8 mouse cellular contexts compared by ENCODE assay signal in genomic region chr11:60220291-60220804, GRCm38 (mm10). TPM values are rescaled to one million over a fixed set of nuclear protein-coding genes. Genes with fewer than 3 reads are reported as not detected.
DNase-seq lines count a peak whose midpoint lies in the region; ATAC-seq lines count a peak whose summit lies in the region.

No protein-coding gene starts in this region.

- peak overlapping the region; percentile 93 for H3K4me2 ChIP-seq in embryonic facial prominence, embryonic 14.5 days (ENCODE audit: low read depth, low read length)
- peak overlapping the region; percentile 86 for H3K4me2 ChIP-seq in limb, embryonic 13.5 days (replicated peaks)
- peak overlapping the region; percentile 62 for H3K4me2 ChIP-seq in midbrain, embryonic 15.5 days

- H3K4me3 ChIP-seq in embryonic facial prominence, embryonic 14.5 days (ENCODE audit: low read depth, low read length) = peak overlapping the region; percentile 73
- H3K4me3 ChIP-seq in limb, embryonic 13.5 days = peak overlapping the region; percentile 69
- peak overlapping the region; percentile 53 for H3K4me3 ChIP-seq in midbrain, embryonic 15.5 days

- no peaks in the 10 kb centered on the region for H3K9me3 ChIP-seq in embryonic facial prominence, embryonic 14.5 days (ENCODE audit: control insufficient read depth, low read length)
- H3K9me3 ChIP-seq in limb, embryonic 13.5 days = no peaks in the 10 kb centered on the region
- no peaks in the 10 kb centered on the region for H3K9me3 ChIP-seq in midbrain, embryonic 15.5 days

- peak; percentile 92 for DNase-seq in 416B (ENCODE audit: low read depth)
- peak; percentile 85 to 86 for DNase-seq in adrenal gland, postnatal 4 days (ENCODE audit: low spot score in 2 of 2)
- peak; percentile 94 for DNase-seq in embryonic facial prominence, embryonic 14.5 days (ENCODE audit: low spot score)
- DNase-seq in heart, adult 8-10 months (ENCODE audit: low spot score) = peak; percentile 92
- peak; percentile 88 to 95 for DNase-seq in kidney, adult 8-10 months
- peak; percentile 88 to 96 for DNase-seq in spleen, adult 18-20 months

- H3K9ac ChIP-seq in embryonic facial prominence, embryonic 14.5 days (ENCODE audit: low read depth, low read length) = peak overlapping the region; percentile 83
- peak overlapping the region; percentile 85 for H3K9ac ChIP-seq in limb, embryonic 13.5 days
- H3K9ac ChIP-seq in midbrain, embryonic 15.5 days = peak overlapping the region; percentile 22; the same call in 1 of the 2 replicates

- ATAC-seq in embryonic facial prominence, embryonic 14.5 days (ENCODE audit: low read depth) = peak; percentile 80
- peak; percentile 84 for ATAC-seq in limb, embryonic 13.5 days (ENCODE audit: low FRiP score, low read depth)
- peak; percentile 57 for ATAC-seq in midbrain, embryonic 15.5 days (replicated peaks)

- peak overlapping the region; percentile 78 for H3K27ac ChIP-seq in embryonic facial prominence, embryonic 14.5 days (replicated peaks; ENCODE audit: low read depth, low read length)
- H3K27ac ChIP-seq in limb, embryonic 13.5 days = peak overlapping the region; percentile 73
- peak overlapping the region; percentile 53 for H3K27ac ChIP-seq in midbrain, embryonic 15.5 days

- no peaks in the 10 kb centered on the region for H3K27me3 ChIP-seq in embryonic facial prominence, embryonic 14.5 days (replicated peaks; ENCODE audit: control insufficient read depth, insufficient read depth, low read length)
- no peaks in the 10 kb centered on the region for H3K27me3 ChIP-seq in limb, embryonic 13.5 days
- no peaks in the 10 kb centered on the region for H3K27me3 ChIP-seq in midbrain, embryonic 15.5 days (replicated peaks)

- peaks cover 23% of the 10 kb centered on the region for H3K4me1 ChIP-seq in embryonic facial prominence, embryonic 14.5 days (ENCODE audit: control insufficient read depth, insufficient read depth, low read length)
- H3K4me1 ChIP-seq in limb, embryonic 13.5 days = peaks cover 50% of the 10 kb centered on the region
- peaks cover 25% of the 10 kb centered on the region for H3K4me1 ChIP-seq in midbrain, embryonic 15.5 days

- H3K36me3 ChIP-seq in embryonic facial prominence, embryonic 14.5 days (ENCODE audit: control insufficient read depth, insufficient read depth, low read length) = peaks cover 14% of the 10 kb centered on the region; the same call in 1 of the 2 replicates
- H3K36me3 ChIP-seq in limb, embryonic 13.5 days = peaks cover 22% of the 10 kb centered on the region
- no peaks in the 10 kb centered on the region for H3K36me3 ChIP-seq in midbrain, embryonic 15.5 days (replicated peaks)

- WGBS in embryonic facial prominence, embryonic 14.5 days = 0% methylated on average over 45 of the region's 46 CpGs
- WGBS in limb, embryonic 13.5 days = under 1% methylated on average over 46 of the region's 46 CpGs
- WGBS in midbrain, embryonic 15.5 days = under 1% methylated on average over 46 of the region's 46 CpGs

RNA-seq across cellular contexts. Expression of gene Srebf1, which starts 2.0 kb away (rescaled TPM):
- total RNA-seq in adrenal gland, postnatal 4 days (2021) = 100 to 1,000 TPM; 135 to 160 TPM
- polyA plus RNA-seq in embryonic facial prominence, embryonic 14.5 days (2014; fragmentation: Nextera tagmentation; extraction: Ambion mirVana) = 58.3 and 67.6 TPM in 2 replicates
- total RNA-seq in heart, adult 8-10 months (2022) = 10 to 100 TPM; 31.0 to 42.3 (median 36.5) TPM
- 64.5 and 65.7 TPM in 2 replicates for polyA plus RNA-seq in limb, embryonic 13.5 days (2015; fragmentation: Nextera tagmentation; extraction: Ambion mirVana)
- 37.0 and 38.3 TPM in 2 replicates for polyA plus RNA-seq in midbrain, embryonic 15.5 days (2015; fragmentation: Nextera tagmentation; extraction: Ambion mirVana)

Comparison
In these comparisons a context has a peak if more than half of its experiments do, and no peak if none do; other contexts are left out.
1. Peak in every context shown above with its lines: DNase-seq, ATAC-seq, H3K4me3 ChIP-seq and H3K27ac ChIP-seq.
2. H3K9ac ChIP-seq: peak in every context shown above with its lines; median percentile 85 in limb, embryonic 13.5 days; 83 in embryonic facial prominence, embryonic 14.5 days; 22 in midbrain, embryonic 15.5 days.